Mouse (Mus musculus): ENCODE measurements around the gene Spg7.

- TF ChIP-seq CTCF (IDR thresholded peaks at IDR 0.05; ENCODE audit: low read depth, low read length): no peak
- no peak for TF ChIP-seq EP300 (IDR thresholded peaks at IDR 0.05; ENCODE audit: insufficient read depth, low read depth, low read length)
Observed at GRCm38 (mm10) chr8:123122059-123122458, 59.3 kb downstream of the Spg7 start.

All from ES-Bruce4 (cell line).